Mouse (Mus musculus): ENCODE data around the gene Sipa1l1.
"Not testable (repeated sequence)": the region's sequence is repeated elsewhere in the genome, so short reads cannot be mapped to it uniquely, and the experiment has no call there.

Sipa1l1 gene

GRCm38 (mm10) chr12:82474409-82474808, 305.3 kb downstream of the Sipa1l1 start:
- no peak for DNase-seq (ENCODE audit: low read depth, low spot score)

- DNase-seq (ENCODE audit: low read depth, low spot score) = no peak
Observed at GRCm38 (mm10) chr12:82476028-82476427, 306.9 kb downstream of the Sipa1l1 start.

GRCm38 (mm10) chr12:82476580-82476979, 307.5 kb downstream of the Sipa1l1 start:
- no peak for DNase-seq (ENCODE audit: low read depth, low spot score)

- no peak for DNase-seq (ENCODE audit: low read depth, low spot score)
Observed at GRCm38 (mm10) chr12:82477826-82478225, 308.7 kb downstream of the Sipa1l1 start.

GRCm38 (mm10) chr12:82478256-82478655, 309.1 kb downstream of the Sipa1l1 start:
- no peak for DNase-seq (ENCODE audit: low read depth, low spot score)

GRCm38 (mm10) chr12:82479393-82479792, 310.3 kb downstream of the Sipa1l1 start:
- DNase-seq (ENCODE audit: low read depth, low spot score) = no peak

- not testable (repeated sequence) for DNase-seq (ENCODE audit: low read depth, low spot score)
Observed at GRCm38 (mm10) chr12:82480425-82480824, 311.3 kb downstream of the Sipa1l1 start.

GRCm38 (mm10) chr12:82485466-82485865, 316.3 kb downstream of the Sipa1l1 start:
- no peak for DNase-seq (ENCODE audit: low read depth, low spot score)

GRCm38 (mm10) chr12:82486829-82487560, 317.9 kb downstream of the Sipa1l1 start:
- no peak for DNase-seq (ENCODE audit: low read depth, low spot score)

- DNase-seq (ENCODE audit: low read depth, low spot score) = no peak
Observed at GRCm38 (mm10) chr12:82489093-82489492, 320.0 kb downstream of the Sipa1l1 start.

GRCm38 (mm10) chr12:82489621-82490020, 320.5 kb downstream of the Sipa1l1 start:
- DNase-seq (ENCODE audit: low read depth, low spot score) = no peak

GRCm38 (mm10) chr12:82492456-82492855, 323.3 kb downstream of the Sipa1l1 start:
- DNase-seq (ENCODE audit: low read depth, low spot score) = no peak

GRCm38 (mm10) chr12:82493260-82493659, 324.1 kb downstream of the Sipa1l1 start:
- DNase-seq (ENCODE audit: low read depth, low spot score) = not testable (repeated sequence)

- no peak for DNase-seq (ENCODE audit: low read depth, low spot score)
Observed at GRCm38 (mm10) chr12:82495936-82496335, 326.8 kb downstream of the Sipa1l1 start.

- no peak for DNase-seq (ENCODE audit: low read depth, low spot score)
Observed at GRCm38 (mm10) chr12:82497866-82498631, 328.9 kb downstream of the Sipa1l1 start.

GRCm38 (mm10) chr12:82498701-82499100, 329.6 kb downstream of the Sipa1l1 start:
- no peak for DNase-seq (ENCODE audit: low read depth, low spot score)

- DNase-seq (ENCODE audit: low read depth, low spot score) = no peak
Observed at GRCm38 (mm10) chr12:82499731-82500130, 330.6 kb downstream of the Sipa1l1 start.

Measured in skeletal muscle tissue, adult 2 months (tissue).